Mouse (Mus musculus) bone marrow, adult 2 months (tissue): ENCODE results near the gene Psmb9.

Source experiments
- CTCF ChIP-seq: fragments of 200-500 bp; IDR thresholded peaks from 2 replicates; pipeline ENCODE4 v1.5.1; 2011; ENCODE audit warnings: low read length, control low read depth; ENCODE audit not compliant: control insufficient read depth, insufficient read depth
- POLR2A ChIP-seq: fragments of 200-500 bp; IDR thresholded peaks from 2 replicates; pipeline ENCODE4 v1.6.1; 2011; ENCODE audit warnings: low read depth, mild to moderate bottlenecking, control low read depth, low read length, borderline replicate concordance; ENCODE audit not compliant: control insufficient read depth

- TF ChIP-seq POLR2A (no peak), CTCF (no peak)
Measured at GRCm38 (mm10) chr17:34138655-34139054, 48.9 kb downstream of the Psmb9 start.
